Mouse (Mus musculus): ENCODE results near the gene Tmem138.

Tmem138 gene

DNA sequence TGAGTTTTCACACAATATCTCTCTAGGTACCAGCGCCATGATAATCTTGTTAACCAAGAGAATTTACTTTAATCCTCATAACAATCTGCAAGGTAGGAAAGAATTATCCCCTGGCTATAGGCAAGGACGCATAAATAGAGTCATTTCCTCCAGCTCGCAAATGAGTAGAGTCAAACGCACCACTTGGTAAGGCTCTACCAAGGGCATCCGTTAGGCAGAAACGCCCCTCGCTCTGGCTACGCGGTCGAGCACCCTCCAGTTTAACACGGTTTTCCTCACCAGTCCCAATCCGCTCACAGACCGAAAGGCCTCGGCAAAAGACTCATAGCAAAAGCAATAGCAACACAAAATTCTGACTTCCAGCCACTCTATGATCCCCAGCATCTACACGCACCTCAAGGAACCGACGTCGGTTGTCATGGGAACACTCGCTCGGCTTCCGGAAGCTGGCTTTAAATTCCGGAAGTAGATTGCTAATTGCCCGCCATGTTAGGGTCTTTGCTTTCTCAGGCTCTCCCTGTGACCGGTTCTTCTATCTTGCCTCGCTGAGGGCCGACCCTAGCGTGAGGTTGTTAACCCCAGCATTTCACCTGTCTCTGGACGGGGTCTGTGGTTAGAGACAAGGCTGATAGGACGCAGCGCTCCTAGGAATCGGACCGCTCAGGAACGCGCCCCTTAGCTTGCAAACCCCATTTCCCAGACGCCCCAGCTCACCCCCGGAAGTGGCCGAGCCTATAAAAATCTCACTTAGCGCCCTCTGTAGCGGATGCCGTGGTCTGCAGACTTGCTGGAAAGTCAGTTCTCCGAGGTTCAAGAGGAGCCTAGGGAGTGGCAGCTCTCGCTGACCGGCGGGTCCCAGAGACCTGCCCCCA, at the start of gene Tmem138, which contains the start of gene Cyb561a3:
Gene Tmem138, minus strand, starts transcription at position 673 of the 872 bp plus-strand sequence.
Gene Cyb561a3, plus strand, starts transcription at position 483 of the 872 bp plus-strand sequence.
- in situ Hi-C loops (cut with MboI): no loop called here

DNA sequence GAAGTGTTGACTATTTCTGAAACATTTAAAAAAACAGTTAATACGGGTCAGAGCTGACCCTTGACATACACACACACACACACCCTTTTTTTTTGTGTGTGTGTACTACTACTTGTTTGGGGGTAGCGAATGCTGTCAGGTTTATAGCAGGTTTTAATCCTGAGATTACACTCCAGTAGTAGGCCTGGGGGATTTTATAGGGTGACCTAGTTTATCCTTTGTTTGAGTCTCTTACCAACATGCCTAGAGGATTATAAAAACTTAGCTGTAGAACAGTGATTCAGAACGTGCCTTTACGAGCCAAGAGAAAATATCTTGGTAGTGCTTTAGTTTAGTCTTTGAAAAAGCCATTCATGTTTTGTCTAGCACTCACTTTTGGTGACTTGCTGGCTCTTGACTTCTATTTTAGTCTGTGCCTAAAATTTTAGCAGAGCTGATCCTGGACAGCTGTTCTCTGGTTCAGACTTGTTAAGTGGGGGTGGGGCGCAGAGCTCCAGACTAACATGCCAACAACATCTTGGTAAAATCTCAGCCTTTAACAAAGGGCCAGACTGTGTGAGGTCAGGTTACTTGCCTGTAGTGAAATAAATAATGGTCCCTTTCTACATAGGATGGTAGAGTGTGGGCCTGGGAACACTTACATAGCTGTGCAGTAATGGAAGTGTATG, 31.5 kb upstream of the Tmem138 start:
- in situ Hi-C loops (cut with MboI): loop anchor here (5.0 kb wide), 1 partner anchor 56 kb away; no protein-coding TSS in a partner anchor

DNA sequence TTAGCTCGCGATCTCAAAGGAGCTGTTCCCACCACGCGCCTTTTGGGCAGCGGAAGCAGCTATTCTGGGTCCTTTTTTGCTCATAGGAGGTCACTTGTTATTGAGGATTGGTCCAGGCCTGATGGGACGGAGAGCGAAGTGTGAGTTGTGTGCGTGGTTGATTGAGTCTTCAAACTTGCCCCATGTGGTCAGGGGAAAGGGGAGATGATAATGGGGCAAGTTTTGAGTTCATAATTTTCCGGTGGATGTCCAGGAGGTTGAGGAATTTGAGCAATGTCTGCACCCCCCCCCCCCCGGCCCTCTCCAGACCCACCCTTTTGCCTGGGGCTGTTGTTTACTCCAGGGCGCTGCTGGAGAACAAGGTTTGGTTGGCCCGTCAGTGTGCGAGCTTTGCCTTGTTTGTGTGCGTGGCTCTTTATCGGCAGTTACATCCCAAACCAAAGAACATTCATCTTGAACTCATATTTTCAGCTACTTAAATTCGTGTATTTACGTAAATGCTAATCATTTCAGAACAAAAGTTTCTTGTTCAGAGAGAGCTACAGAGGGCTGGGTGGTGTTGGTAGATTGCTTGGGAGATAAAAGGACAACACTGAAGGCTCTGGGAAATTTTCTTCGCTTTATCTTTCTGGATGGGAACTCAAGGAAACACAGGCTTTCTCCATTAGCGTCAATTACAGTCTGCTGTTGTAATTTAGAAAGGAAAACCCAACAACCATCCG, 28.9 kb upstream of the Tmem138 start:
- in situ Hi-C loops (cut with MboI): loop anchor here (5.0 kb wide), 1 partner anchor 54 kb away; no protein-coding TSS in a partner anchor

- in situ Hi-C loops (cut with MboI): loop anchor here (5.0 kb wide), 1 partner anchor 53 kb away; no protein-coding TSS in a partner anchor
Measured at GRCm38 (mm10) chr19:10605293-10605900, 28.2 kb upstream of the Tmem138 start, which contains the start of the genes Ddb1 and Tkfc. Ddb1 (plus strand) TSS chr19:10605327. Tkfc (minus strand) TSS chr19:10605654.

DNA sequence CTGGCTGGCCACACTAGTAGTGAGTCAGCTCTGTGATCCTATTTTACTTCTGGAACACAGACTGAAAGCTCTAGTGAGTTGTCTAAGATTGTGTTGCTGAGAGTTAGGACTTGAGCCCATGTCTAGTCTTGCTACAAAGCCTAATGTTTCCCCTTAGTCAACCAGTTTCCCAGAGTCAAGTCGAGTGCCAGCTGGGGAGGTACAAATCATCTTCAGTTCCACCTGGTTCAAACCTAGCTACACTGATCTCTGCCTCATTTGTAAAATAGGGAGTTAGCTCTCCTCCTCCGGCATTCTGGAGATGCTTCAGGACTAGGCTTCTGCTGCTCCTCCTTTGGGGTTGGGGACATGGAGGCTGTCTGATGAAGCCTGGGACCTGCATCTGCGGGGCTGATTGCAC, 27.4 kb upstream of the Tmem138 start:
- in situ Hi-C loops (cut with MboI): no loop called here

DNA sequence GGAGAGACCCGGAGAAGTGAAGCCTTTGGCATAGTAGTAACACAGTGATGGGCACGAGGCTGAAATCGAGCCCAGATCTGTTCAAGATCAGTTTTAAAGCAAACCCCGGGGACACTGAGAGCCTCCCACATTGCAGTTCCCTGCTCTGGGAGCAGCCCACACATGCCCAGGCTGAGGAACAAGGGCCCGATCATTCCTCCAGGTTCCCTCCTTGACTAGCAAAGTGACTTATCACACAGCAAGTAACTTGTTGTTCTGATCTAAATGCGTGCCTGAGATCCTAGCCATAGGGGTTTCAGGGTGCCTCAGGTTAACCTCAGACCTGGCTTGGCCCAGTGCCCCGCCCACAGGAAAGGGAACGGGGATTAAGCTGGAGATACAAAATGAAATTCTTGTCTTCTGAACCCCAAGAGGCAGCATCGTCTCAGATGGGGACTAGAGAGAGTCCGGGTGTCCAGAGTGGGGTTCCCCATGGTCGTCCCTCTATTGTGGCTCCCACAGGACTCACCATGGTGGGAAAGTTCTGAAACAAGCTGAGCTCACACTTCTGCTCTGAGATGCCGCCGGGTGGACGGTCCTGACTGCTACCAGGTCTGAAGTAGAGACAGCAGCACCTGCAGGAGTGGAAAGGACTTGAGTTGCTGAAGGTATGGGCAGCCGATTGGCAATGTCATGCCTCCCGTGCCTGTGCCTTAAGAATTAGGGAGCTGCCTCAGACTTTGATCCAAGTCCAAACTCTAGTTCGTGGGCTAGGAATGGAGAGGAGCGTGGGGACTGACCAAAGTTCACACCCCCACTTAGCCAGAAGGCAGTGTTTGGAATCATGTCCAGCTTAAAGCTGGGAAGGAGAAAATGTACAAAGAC, 26.7 kb upstream of the Tmem138 start:
- in situ Hi-C loops (cut with MboI): no loop called here

DNA sequence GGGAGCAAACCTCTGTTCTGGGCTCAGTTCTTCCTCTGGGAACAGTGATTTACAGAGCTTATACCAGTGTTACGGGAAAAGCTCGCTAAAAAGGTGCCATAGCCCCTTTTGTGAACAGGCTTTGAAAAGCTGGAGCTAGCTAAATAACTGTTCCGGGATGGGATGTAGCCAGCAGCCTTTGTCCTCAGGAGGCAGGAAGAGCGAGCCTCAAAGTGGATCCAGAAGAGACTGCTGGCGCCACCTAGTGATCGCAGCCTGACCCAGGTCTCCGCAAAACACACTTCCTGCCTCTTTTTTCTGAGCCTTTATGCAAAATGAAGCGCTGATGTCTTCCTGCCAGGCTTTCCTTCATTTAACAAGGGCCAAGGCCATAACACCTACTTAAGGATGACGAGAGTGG, 25.6 kb upstream of the Tmem138 start:
- in situ Hi-C loops (cut with MboI): no loop called here

DNA sequence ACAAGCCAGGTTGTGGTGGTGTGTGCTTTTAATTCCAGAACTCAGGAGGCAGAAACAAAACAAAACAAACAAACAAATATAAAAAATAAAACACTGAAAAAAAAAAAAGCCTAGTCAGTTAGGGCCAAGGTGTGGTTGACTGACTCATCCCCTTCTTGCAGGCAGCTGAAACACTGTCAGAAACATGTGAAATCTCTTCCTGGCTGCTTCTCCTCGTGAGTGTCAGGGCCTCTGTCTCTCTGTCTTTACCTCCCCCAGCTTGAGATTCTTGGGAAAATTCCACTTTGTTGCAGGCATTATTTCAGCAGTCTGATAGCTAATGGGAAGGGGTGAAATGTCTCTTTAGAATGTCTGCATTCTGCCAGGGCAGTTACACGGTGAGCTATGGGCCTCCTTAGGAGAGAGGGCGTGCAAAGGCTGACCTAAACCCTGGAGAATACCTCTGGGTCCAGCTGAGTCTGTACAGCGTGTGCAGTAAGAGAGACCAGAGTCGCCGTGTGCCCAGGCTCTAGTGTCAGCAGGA, 25.1 kb upstream of the Tmem138 start:
- in situ Hi-C loops (cut with MboI): no loop called here

GRCm38 (mm10) chr19:10599648-10600047, 22.5 kb upstream of the Tmem138 start:
- in situ Hi-C loops (cut with MboI): no loop called here

DNA sequence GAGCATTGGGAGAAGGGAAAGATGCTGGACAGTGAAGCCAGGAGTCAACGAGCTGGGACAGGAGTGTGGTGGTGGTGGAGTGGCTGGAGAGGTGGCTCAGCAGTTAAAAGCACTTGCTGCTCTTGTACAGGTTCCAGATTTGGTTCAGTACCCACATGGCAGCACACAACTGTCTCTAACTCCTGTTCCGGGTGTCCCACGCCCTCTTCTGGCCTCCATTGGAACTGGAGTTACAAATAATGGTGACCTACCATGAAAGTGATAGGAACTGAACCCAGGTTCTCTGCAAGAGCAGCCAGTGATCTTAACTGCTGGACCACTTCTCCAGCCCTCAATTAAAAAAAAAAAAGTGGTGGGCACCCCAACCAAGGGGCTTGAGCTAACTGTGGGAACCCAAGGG, 21.0 kb upstream of the Tmem138 start:
- in situ Hi-C loops (cut with MboI): no loop called here

DNA sequence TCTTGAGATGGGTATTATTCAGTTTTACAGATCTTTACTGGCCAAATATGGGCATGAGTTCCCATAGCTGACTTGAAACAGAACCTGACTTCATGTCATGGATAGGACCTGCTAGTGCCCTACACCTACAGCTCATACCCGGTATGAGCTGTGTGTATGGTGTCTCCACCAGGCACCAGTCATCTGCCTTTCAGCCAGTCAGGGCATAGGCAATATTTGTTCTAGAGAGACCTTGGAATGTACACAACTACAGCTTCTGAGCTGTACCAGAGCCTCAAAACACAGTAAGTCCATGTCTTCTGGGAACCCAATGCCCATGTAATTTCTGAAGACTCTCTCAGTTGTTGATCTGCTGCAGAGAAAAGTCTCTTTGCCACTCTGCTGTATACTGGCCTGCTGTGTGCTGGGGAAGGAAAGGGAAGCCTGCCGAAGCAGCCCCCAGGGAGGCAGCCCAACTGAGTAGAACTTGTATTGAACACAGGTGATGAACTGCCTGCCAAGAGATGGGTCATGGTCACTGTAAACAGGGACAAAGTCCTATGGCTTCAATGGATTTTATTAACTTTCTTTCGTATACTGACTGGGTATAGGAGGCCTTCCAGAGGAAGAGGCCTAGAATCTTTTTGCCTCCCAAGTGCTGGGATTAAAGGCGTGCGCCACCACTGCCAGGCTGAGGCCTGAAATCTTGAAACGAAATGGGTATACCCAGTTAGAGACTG, 14.7 kb upstream of the Tmem138 start:
- in situ Hi-C loops (cut with MboI): no loop called here

DNA sequence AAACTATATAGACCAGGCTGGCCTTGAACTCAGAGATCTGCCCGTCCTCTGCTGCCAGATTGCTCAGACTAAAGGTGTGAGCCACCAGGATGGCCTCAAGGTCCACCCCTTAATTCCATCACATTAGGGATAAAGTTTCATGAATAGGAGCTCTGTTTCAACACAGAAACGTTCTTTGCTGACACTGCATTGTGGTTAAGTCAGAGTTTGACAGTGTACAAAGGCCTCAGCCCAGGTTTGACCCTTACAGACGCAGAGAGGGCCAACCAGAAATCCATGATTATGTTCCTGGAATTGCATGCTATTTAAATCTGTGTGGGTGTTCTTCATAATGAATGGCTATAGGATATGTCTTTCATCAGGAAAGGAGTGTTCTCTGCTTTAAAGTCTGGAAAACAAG, 13.1 kb upstream of the Tmem138 start:
- in situ Hi-C loops (cut with MboI): no loop called here

DNA sequence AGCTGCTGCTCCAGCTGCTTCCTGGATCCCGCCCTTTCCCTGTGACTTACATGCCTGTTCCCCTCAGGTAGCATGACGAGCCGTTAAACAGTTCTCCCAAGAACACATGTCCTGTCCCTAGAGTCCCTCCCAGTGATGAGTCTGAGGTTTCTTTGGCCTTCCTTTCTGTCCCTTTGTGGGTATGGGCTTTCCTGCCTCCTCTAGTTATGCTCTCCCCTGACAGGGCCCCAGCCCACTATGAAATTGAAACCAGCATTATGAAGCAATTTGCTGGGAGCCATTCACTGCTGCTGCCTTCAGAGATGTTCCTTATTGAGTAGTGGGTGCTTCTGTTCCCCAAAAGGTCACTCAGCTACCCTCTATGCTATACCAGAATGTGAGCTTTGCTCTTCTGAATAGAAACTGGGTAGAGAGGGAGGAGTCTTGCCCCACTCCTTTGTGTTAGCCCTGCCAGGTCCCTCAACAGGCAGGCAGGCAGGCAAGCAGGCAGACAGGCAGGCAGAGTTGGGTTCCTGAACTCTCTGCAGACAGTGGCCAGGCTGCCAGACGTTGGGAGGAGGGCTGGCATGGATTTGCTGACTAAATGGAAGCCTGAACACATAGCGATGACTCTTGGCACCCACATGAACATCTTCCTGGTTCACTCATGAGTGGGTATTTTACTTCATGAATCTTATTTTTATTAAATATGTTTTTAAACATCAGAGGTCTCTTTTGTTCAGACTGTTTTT, 12.1 kb upstream of the Tmem138 start:
- in situ Hi-C loops (cut with MboI): no loop called here

GRCm38 (mm10) chr19:10587231-10587630, 10.1 kb upstream of the Tmem138 start:
- in situ Hi-C loops (cut with MboI): no loop called here

GRCm38 (mm10) chr19:10585112-10585511, 8.0 kb upstream of the Tmem138 start:
- in situ Hi-C loops (cut with MboI): no loop called here

DNA sequence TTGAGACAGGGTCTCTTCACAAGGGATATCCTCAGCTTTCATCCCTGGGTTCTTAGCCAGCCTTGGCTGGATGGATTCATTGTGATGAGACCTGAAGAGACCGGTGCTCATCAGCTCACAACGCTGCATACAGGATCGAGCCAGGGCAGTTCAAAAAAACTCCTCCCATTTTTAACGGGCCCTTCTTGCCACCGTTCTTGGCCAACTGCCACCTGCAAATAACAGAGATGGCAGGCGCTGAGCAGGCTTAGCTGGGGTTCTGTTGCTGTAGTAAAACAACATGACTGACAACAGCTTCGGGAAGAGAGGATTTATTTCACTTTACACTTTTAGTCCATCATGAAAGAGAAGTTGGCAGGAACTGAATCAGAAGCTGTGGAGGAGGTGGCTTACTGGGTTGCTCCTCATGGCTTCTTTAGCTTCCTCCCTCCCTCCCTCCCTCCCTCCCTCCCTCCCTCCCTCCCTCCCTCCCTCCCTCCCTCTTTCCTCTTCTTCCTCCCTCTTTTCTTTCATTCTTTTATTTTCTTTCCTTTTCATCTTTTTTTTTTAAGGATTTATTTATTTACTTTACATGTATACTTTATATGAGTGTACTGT, 6.5 kb upstream of the Tmem138 start:
- in situ Hi-C loops (cut with MboI): no loop called here

DNA sequence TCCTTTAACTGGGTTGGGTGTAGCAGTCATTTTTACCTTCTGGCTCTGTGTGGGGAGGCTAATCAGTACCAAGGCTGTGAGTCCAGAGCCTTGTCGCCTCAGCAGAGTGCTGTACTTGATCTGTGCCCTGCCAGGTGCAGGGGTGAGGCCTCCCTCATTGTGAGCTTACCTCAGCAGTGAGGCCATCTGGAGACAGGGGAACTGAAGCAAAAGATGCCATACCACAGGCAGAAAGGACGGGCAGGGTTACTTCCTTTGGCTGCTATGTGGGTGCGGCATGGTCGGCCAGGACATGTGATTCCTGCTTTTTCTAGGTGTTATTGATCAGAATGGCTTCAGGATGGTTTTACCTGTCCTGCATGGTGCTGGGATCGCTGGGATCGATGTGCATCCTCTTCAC, 4.8 kb upstream of the Tmem138 start:
- in situ Hi-C loops (cut with MboI): no loop called here

DNA sequence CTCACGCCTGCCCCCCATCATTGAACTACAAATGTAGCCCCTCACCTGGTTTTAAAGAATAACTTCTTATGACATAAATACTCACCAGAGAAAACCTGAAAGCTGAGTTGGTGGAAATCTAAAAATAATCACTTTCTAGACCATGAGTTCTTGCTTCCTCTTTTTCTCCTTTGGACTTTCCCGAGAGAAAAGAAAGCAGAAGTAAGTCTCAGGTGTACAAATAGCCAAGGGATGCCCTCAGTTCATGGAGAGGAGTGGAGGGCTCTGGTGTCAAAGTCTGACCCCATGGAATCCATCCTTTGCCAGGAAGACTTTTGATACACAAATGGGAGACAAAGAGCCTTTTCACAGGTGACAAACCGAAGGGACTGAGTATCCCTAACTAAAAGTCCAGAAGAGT, 3.6 kb upstream of the Tmem138 start:
- in situ Hi-C loops (cut with MboI): no loop called here

- in situ Hi-C loops (cut with MboI): no loop called here
Measured at GRCm38 (mm10) chr19:10580102-10580501, 2.9 kb upstream of the Tmem138 start.

Measured in mature B cell (primary cell).